In genomic region chr17:36923491-36923890, GRCm38 (mm10) we compare ENCODE assay signal across 24 mouse cellular contexts. TPM values are rescaled to one million over a fixed set of nuclear protein-coding genes. Genes with fewer than 3 reads are reported as not detected.
"Had no signal": no experiment of that assay in that cellular context is flagged by ENCODE, and none has a peak within 500 bp of the region (broad histone marks: within the 10 kb centered on the region; RNA-seq: fewer than 3 reads in every experiment).

No protein-coding gene starts in this region.

- H3K4me1 ChIP-seq: midbrain, embryonic 10.5 days; midbrain, embryonic 12.5 days; neural tube, embryonic 13.5 days; neural tube, embryonic 15.5 days had no signal

- H3K27me3 ChIP-seq: midbrain, embryonic 12.5 days; neural tube, embryonic 13.5 days; neural tube, embryonic 15.5 days had no signal

- H3K27ac ChIP-seq: midbrain, embryonic 10.5 days; midbrain, embryonic 12.5 days; neural tube, embryonic 13.5 days; neural tube, embryonic 15.5 days had no signal

- DNase-seq: lung, adult 18-20 months; lung, embryonic 14.5 days; lung, postnatal 10 days; lung, postnatal 4 days; midbrain, embryonic 14.5 days; retina, postnatal 1 day; right cerebral cortex, adult 18-20 months; right cerebral cortex, postnatal 25 days; right cerebral cortex, postnatal 4 days; spleen, adult 18-20 months; thymus, adult 18-20 months; thymus, postnatal 14 days; thymus, postnatal 36 days had no signal

- H3K36me3 ChIP-seq: midbrain, embryonic 10.5 days; midbrain, embryonic 12.5 days; neural tube, embryonic 13.5 days; neural tube, embryonic 15.5 days had no signal

- ATAC-seq: midbrain, embryonic 16.5 days had no signal

- H3K4me2 ChIP-seq: lung, embryonic 14.5 days; midbrain, embryonic 12.5 days; neural tube, embryonic 13.5 days; neural tube, embryonic 15.5 days had no signal

- H3K9me3 ChIP-seq: midbrain, embryonic 10.5 days; midbrain, embryonic 12.5 days; neural tube, embryonic 13.5 days; neural tube, embryonic 15.5 days had no signal

- H3K9ac ChIP-seq: lung, embryonic 14.5 days; midbrain, embryonic 12.5 days; neural tube, embryonic 13.5 days; neural tube, embryonic 15.5 days had no signal

- H3K4me3 ChIP-seq: midbrain, embryonic 10.5 days; midbrain, embryonic 12.5 days; myocyte; neural tube, embryonic 13.5 days; neural tube, embryonic 15.5 days had no signal

RNA-seq across cellular contexts. Expression of gene Rnf39, which starts 19.2 kb away (rescaled TPM):
- total RNA-seq: megakaryocyte, adult 5-6 weeks; megakaryocyte-erythroid progenitor cell, adult 5-6 weeks had no signal

RNA-seq across cellular contexts. Expression of gene Trim31, which starts 25.6 kb away (rescaled TPM):
- total RNA-seq: megakaryocyte, adult 5-6 weeks; megakaryocyte-erythroid progenitor cell, adult 5-6 weeks had no signal
- polyA plus RNA-seq: lung, embryonic 16.5 days; midbrain, embryonic 10.5 days; midbrain, embryonic 12.5 days; midbrain, embryonic 14.5 days; midbrain, embryonic 16.5 days; myocyte; neural tube, embryonic 11.5 days; neural tube, embryonic 13.5 days; neural tube, embryonic 15.5 days had no signal

RNA-seq across cellular contexts. Expression of gene Trim40, which starts 33.6 kb away (rescaled TPM):
- total RNA-seq: megakaryocyte, adult 5-6 weeks; megakaryocyte-erythroid progenitor cell, adult 5-6 weeks had no signal
- polyA plus RNA-seq: lung, embryonic 14.5 days; lung, embryonic 16.5 days; midbrain, embryonic 10.5 days; midbrain, embryonic 12.5 days; midbrain, embryonic 14.5 days; midbrain, embryonic 16.5 days; myocyte; neural tube, embryonic 11.5 days; neural tube, embryonic 13.5 days; neural tube, embryonic 15.5 days; stomach, embryonic 14.5 days had no signal
